Mouse (Mus musculus): ENCODE measurements around the gene Shtn1. TPM values are rescaled to one million over a fixed set of nuclear protein-coding genes. Genes with fewer than 3 reads are reported as not detected.

Shtn1 gene
- total and polyA plus RNA-seq, 2 experiments from 2014 or later, result 0.45 to 0.95 TPM

GRCm38 (mm10) chr19:59052053-59052452 is 23.8 kb downstream of the Shtn1 start:
- ATAC-seq (ENCODE audit: insufficient read depth, low read depth) (no peak), DNase-seq (ENCODE audit: low spot score) (no peak)
- Histone ChIP-seq H3K9me3 (replicated peaks; ENCODE audit: control insufficient read depth, low read length) (no peaks in the 10 kb centered on the region), H3K4me1 (ENCODE audit: control insufficient read depth, insufficient read depth) (no peaks in the 10 kb centered on the region), H3K27ac (ENCODE audit: low read depth) (no peak overlapping the region), H3K27me3 (ENCODE audit: control insufficient read depth, insufficient read depth, low read length) (no peaks in the 10 kb centered on the region), H3K36me3 (replicated peaks; ENCODE audit: control insufficient read depth, insufficient read depth, low read length) (no peaks in the 10 kb centered on the region), H3K9ac (replicated peaks; ENCODE audit: low read depth, low read length) (no peak overlapping the region), H3K4me2 (ENCODE audit: low read depth, low read length) (no peak overlapping the region), H3K4me3 (ENCODE audit: low read depth, low read length) (no peak overlapping the region)
- TF ChIP-seq EP300 (IDR thresholded peaks at IDR 0.05; ENCODE audit: low read depth) (no peak), CTCF (IDR thresholded peaks at IDR 0.05; ENCODE audit: low read depth) (no peak)
- 66% methylated on average over 4 of the region's 4 CpGs for WGBS

DNA sequence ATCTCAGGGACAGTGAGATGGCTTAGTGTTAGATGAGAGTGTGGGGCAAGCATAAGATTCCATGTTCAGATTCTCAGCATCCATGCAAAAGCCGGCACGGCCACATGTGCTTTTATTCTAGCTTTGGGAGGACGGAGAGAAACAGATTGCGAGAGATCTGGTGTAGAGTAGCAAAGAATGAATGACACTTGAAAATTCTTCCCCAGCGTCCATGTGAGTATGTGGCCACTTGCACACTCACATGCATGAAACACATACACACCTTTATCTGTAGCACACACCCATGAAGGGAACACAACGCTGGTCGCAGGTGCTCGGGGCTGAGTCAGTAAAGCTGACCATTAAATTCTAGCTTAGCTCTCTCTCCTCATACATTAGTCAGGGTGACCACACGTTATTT is 24.3 kb downstream of the Shtn1 start:
- WGBS, result 88% methylated on average over 9 of the region's 9 CpGs
- no peak overlapping the region for H3K4me3 ChIP-seq (ENCODE audit: low read depth, low read length)
- TF ChIP-seq CTCF (IDR thresholded peaks at IDR 0.05; ENCODE audit: low read depth) (no peak), EP300 (IDR thresholded peaks at IDR 0.05; ENCODE audit: low read depth) (no peak)

GRCm38 (mm10) chr19:59048852-59049251 is 27.0 kb downstream of the Shtn1 start:
- Histone ChIP-seq H3K4me2 (ENCODE audit: low read depth, low read length) (no peak overlapping the region), H3K27ac (ENCODE audit: low read depth) (no peak overlapping the region), H3K4me1 (ENCODE audit: control insufficient read depth, insufficient read depth) (no peaks in the 10 kb centered on the region), H3K9ac (replicated peaks; ENCODE audit: low read depth, low read length) (no peak overlapping the region), H3K4me3 (ENCODE audit: low read depth, low read length) (no peak overlapping the region), H3K27me3 (ENCODE audit: control insufficient read depth, insufficient read depth, low read length) (no peaks in the 10 kb centered on the region), H3K36me3 (replicated peaks; ENCODE audit: control insufficient read depth, insufficient read depth, low read length) (no peaks in the 10 kb centered on the region), H3K9me3 (replicated peaks; ENCODE audit: control insufficient read depth, low read length) (no peaks in the 10 kb centered on the region)
- WGBS, result 83% methylated on average over 6 of the region's 6 CpGs
- ATAC-seq (ENCODE audit: insufficient read depth, low read depth) (no peak), DNase-seq (ENCODE audit: low spot score) (no peak)
- TF ChIP-seq CTCF (IDR thresholded peaks at IDR 0.05; ENCODE audit: low read depth), result no peak
- no peak for TF ChIP-seq EP300 (IDR thresholded peaks at IDR 0.05; ENCODE audit: low read depth)

More for the DNA sequence above, 24.3 kb downstream of the Shtn1 start:
- no peaks in the 10 kb centered on the region for H3K36me3 ChIP-seq (replicated peaks; ENCODE audit: control insufficient read depth, insufficient read depth, low read length)
- no peak for DNase-seq (ENCODE audit: low spot score)
- no peaks in the 10 kb centered on the region for H3K4me1 ChIP-seq (ENCODE audit: control insufficient read depth, insufficient read depth)
- H3K9ac ChIP-seq (replicated peaks; ENCODE audit: low read depth, low read length), result no peak overlapping the region
- H3K27ac ChIP-seq (ENCODE audit: low read depth), result no peak overlapping the region
- H3K4me2 ChIP-seq (ENCODE audit: low read depth, low read length), result no peak overlapping the region
- H3K9me3 ChIP-seq (replicated peaks; ENCODE audit: control insufficient read depth, low read length), result no peaks in the 10 kb centered on the region
- ATAC-seq (ENCODE audit: insufficient read depth, low read depth), result no peak
- H3K27me3 ChIP-seq (ENCODE audit: control insufficient read depth, insufficient read depth, low read length), result no peaks in the 10 kb centered on the region

DNA sequence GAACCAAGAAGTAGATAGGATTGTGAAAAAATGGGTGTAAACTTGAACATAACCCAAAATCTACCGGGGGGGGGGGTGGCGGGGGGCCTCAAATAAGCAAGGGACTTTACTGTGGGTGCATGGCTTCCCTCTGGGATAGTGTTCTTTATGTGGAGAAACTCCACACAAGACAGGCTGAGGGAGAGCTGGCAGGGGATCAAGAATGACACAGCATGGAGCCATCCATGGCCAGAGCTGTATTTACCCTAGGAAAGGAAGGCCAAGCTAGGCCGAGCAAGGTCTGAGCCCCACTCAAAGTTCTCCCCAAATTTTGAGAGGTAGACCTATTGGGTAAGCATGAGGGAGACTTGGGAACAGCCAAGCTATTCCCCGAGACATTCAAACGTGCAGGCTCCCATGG is 28.4 kb downstream of the Shtn1 start:
- 75% methylated on average over 5 of the region's 5 CpGs for WGBS
- H3K4me3 ChIP-seq (ENCODE audit: low read depth, low read length), result no peak overlapping the region
- H3K27ac ChIP-seq (ENCODE audit: low read depth), result no peak overlapping the region
- H3K9me3 ChIP-seq (replicated peaks; ENCODE audit: control insufficient read depth, low read length), result no peaks in the 10 kb centered on the region
- no peaks in the 10 kb centered on the region for H3K36me3 ChIP-seq (replicated peaks; ENCODE audit: control insufficient read depth, insufficient read depth, low read length)
- no peaks in the 10 kb centered on the region for H3K27me3 ChIP-seq (ENCODE audit: control insufficient read depth, insufficient read depth, low read length)
- TF ChIP-seq CTCF (IDR thresholded peaks at IDR 0.05; ENCODE audit: low read depth) (no peak), EP300 (IDR thresholded peaks at IDR 0.05; ENCODE audit: low read depth) (no peak)
- ATAC-seq (ENCODE audit: insufficient read depth, low read depth), result no peak
- no peaks in the 10 kb centered on the region for H3K4me1 ChIP-seq (ENCODE audit: control insufficient read depth, insufficient read depth)
- no peak overlapping the region for H3K4me2 ChIP-seq (ENCODE audit: low read depth, low read length)
- no peak for DNase-seq (ENCODE audit: low spot score)
- no peak overlapping the region for H3K9ac ChIP-seq (replicated peaks; ENCODE audit: low read depth, low read length)

DNA sequence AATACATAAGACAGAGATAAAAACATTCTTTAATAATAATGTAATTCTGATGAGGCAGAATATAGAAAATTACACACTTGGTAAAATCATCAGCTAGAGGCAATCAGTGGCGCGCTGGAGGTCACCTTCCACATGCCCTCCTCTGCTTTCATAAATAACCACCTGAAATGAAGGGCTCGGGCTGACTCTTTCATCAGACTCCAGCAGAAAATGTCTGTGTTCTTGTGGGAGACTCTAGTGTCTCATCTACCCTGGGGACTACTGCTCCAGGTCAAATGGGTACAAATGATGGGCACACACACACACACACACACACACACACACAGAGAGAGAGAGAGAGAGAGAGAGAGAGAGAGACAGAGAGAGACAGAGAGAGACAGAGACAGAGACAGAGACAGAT is 34.8 kb downstream of the Shtn1 start:
- Histone ChIP-seq H3K4me1 (ENCODE audit: control insufficient read depth, insufficient read depth) (no peaks in the 10 kb centered on the region), H3K36me3 (replicated peaks; ENCODE audit: control insufficient read depth, insufficient read depth, low read length) (no peaks in the 10 kb centered on the region), H3K9ac (replicated peaks; ENCODE audit: low read depth, low read length) (no peak overlapping the region), H3K4me2 (ENCODE audit: low read depth, low read length) (no peak overlapping the region), H3K4me3 (ENCODE audit: low read depth, low read length) (no peak overlapping the region), H3K27me3 (ENCODE audit: control insufficient read depth, insufficient read depth, low read length) (no peaks in the 10 kb centered on the region), H3K27ac (ENCODE audit: low read depth) (no peak overlapping the region), H3K9me3 (replicated peaks; ENCODE audit: control insufficient read depth, low read length) (no peaks in the 10 kb centered on the region)
- TF ChIP-seq EP300 (IDR thresholded peaks at IDR 0.05; ENCODE audit: low read depth), result no peak
- no peak for TF ChIP-seq CTCF (IDR thresholded peaks at IDR 0.05; ENCODE audit: low read depth)
- no peak for ATAC-seq (ENCODE audit: insufficient read depth, low read depth)
- 83% methylated on average over 3 of the region's 3 CpGs for whole genome bisulfite sequencing
- DNase-seq (ENCODE audit: low spot score), result no peak

GRCm38 (mm10) chr19:59038793-59039192 is 37.1 kb downstream of the Shtn1 start:
- Histone ChIP-seq H3K9ac (replicated peaks; ENCODE audit: low read depth, low read length) (no peak overlapping the region), H3K4me1 (ENCODE audit: control insufficient read depth, insufficient read depth) (no peaks in the 10 kb centered on the region), H3K4me3 (ENCODE audit: low read depth, low read length) (no peak overlapping the region), H3K4me2 (ENCODE audit: low read depth, low read length) (no peak overlapping the region), H3K36me3 (replicated peaks; ENCODE audit: control insufficient read depth, insufficient read depth, low read length) (no peaks in the 10 kb centered on the region), H3K27ac (ENCODE audit: low read depth) (no peak overlapping the region), H3K27me3 (ENCODE audit: control insufficient read depth, insufficient read depth, low read length) (no peaks in the 10 kb centered on the region), H3K9me3 (replicated peaks; ENCODE audit: control insufficient read depth, low read length) (no peaks in the 10 kb centered on the region)
- no peak for TF ChIP-seq CTCF (IDR thresholded peaks at IDR 0.05; ENCODE audit: low read depth)
- TF ChIP-seq EP300 (IDR thresholded peaks at IDR 0.05; ENCODE audit: low read depth), result no peak
- WGBS, result 85% methylated on average over 4 of the region's 4 CpGs
- DNase-seq (ENCODE audit: low spot score) (no peak), ATAC-seq (ENCODE audit: insufficient read depth, low read depth) (no peak)
